Mouse (Mus musculus) liver, embryonic 14.5 days (tissue): ENCODE results near the gene Llgl2.

Source experiments
- CTCF ChIP-seq: IDR thresholded peaks from 2 replicates; pipeline ENCODE4 v1.5.1; 2016; ENCODE audit warnings: antibody characterized with exemption, low read depth, control low read depth
- EP300 ChIP-seq: IDR thresholded peaks from 2 replicates; pipeline ENCODE4 v1.6.1; 2016; ENCODE audit warnings: antibody characterized with exemption, low read depth

DNA sequence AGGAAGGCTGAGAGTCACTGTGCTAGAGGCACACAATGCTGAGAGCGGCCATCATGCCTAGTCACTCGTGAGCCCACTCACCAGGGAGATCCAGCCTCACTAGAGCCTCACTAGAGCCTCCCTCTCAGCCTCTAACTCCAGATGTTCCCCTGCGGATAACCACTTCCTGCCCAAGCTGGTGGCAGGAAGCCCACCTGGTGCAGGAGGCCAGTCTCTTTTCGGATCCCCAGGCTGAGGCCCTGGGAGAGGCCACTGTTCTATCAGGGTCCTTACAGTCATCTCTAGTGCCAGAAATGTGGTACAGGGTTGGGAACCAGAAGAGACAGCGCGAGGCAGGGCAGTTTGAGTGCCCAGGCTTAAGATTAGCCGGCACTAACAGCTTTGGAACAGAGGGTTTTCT is 74.6 kb downstream of the Llgl2 start:
- TF ChIP-seq CTCF = no peak
- no peak for TF ChIP-seq EP300
